Mouse (Mus musculus) liver, embryonic 14.5 days (tissue): ENCODE results near the gene Plek.

ENCODE experiments used
- CTCF ChIP-seq: IDR thresholded peaks from 2 replicates; pipeline ENCODE4 v1.5.1; 2016; ENCODE audit warnings: antibody characterized with exemption, low read depth, control low read depth
- EP300 ChIP-seq: IDR thresholded peaks from 2 replicates; pipeline ENCODE4 v1.6.1; 2016; ENCODE audit warnings: antibody characterized with exemption, low read depth

- no peak for TF ChIP-seq CTCF
- no peak for TF ChIP-seq EP300
Measured at GRCm38 (mm10) chr11:16943016-16943415, 109.2 kb downstream of the Plek start.
